Mouse (Mus musculus): Measurements from ENCODE around the gene Lrrc3b. TPM values are rescaled to one million over a fixed set of nuclear protein-coding genes. Genes with fewer than 3 reads are reported as not detected.

Lrrc3b gene
- 0.41 TPM for polyA plus RNA-seq (2014; fragmentation: Illumina TruSeq; extraction: RNeasy Lipid Tissue Mini Kit (QIAGEN cat#74804); ENCODE audit: low read depth, low replicate concordance)

DNA sequence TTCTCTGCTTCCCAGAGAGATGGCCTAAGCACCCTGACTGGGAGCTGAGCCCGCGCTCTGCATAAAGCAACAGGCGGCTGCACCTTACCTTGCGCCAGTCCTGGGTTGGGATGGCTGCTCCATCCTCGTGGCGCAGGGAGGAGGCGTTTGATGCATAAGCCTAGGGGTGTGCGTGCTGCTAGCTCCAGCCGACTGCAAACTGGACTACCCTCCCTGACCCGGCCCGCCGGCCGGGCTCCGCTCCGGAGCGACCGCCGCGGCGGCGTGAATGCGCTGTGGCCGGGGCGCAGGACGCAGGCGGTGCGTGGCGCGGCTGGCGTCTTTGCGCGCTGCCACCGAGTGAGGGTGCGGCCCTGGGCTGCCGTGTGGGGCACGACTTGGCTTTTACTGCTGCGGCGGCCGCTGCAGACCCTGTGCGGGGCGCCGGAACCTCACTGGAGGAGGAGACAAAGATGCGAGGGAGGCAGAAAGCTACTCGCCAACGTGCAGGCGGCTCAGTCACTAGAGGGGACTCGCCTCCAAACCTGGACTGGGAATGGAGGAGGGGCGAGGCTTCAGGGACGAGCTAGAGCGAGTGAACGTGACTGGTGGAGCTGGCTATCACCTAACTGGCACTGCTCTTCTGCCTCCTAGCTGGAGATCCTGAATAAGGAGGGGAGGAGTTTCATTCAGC is at the start of gene Lrrc3b:
Gene Lrrc3b, minus strand, starts transcription at position 503 of the 673 bp plus-strand sequence.

